Mouse (Mus musculus) lung, embryonic 16.5 days (tissue): Measurements from ENCODE around the gene Zfp953. TPM values are rescaled to one million over a fixed set of nuclear protein-coding genes. Genes with fewer than 3 reads are reported as not detected.

Experiments
- ATAC-seq: fragments of 200-750 bp; cut with Nextera tagmentation; 2 replicates; pipeline ENCODE4 v1.8.0; 2017; ENCODE audit warnings: low read depth, mild to moderate bottlenecking, moderate library complexity
- H3K27ac ChIP-seq: fragments of 300-500 bp; sonication (generic); 2 replicates; pipeline ENCODE4 v1.5.1; 2014; ENCODE audit warnings: mild to moderate bottlenecking, control low read depth, low read length
- H3K27me3 ChIP-seq: fragments of 300-500 bp; sonication (generic); 2 replicates; pipeline ENCODE4 v1.6.1; 2014; ENCODE audit warnings: low read depth, low read length, mixed read lengths; ENCODE audit not compliant: control insufficient read depth, insufficient read depth
- H3K36me3 ChIP-seq: fragments of 300-500 bp; sonication (generic); 2 replicates; pipeline ENCODE4 v1.6.1; 2014; ENCODE audit warnings: low read length; ENCODE audit not compliant: control insufficient read depth, insufficient read depth
- H3K4me1 ChIP-seq: fragments of 300-500 bp; sonication (generic); replicated peaks from 2 replicates; pipeline ENCODE4 v1.6.1; 2014; ENCODE audit warnings: low read length, mixed read lengths; ENCODE audit not compliant: control insufficient read depth, insufficient read depth
- H3K4me2 ChIP-seq: fragments of 300-500 bp; sonication (generic); 2 replicates; pipeline ENCODE4 v1.6.1; 2014; ENCODE audit warnings: low read depth, low read length, control low read depth
- H3K4me3 ChIP-seq: fragments of 300-500 bp; sonication (generic); 2 replicates; pipeline ENCODE4 v1.5.1; 2014; ENCODE audit warnings: mild to moderate bottlenecking, low read length, control low read depth
- H3K9ac ChIP-seq: fragments of 300-500 bp; sonication (generic); 2 replicates; pipeline ENCODE4 v1.6.1; 2014; ENCODE audit warnings: low read length, control low read depth
- H3K9me3 ChIP-seq: fragments of 300-500 bp; sonication (generic); 2 replicates; pipeline ENCODE4 v1.6.1; 2016; ENCODE audit warnings: low read length; ENCODE audit not compliant: control insufficient read depth
- WGBS: fragments of 180-500 bp; shearing (Covaris S2); extraction: QIAGEN DNeasy Blood & Tissue Kit; methylation state at CpG from one replicate; pipeline ENCODE4 v1.1.7; 2014; 5-methylcytosine and 5-hydroxymethylcytosine counted together
- polyA plus RNA-seq: library from polyadenylated mRNA; unstranded; fragments of >200 nt; fragmentation: Nextera tagmentation; extraction: Ambion mirVana; gene quantifications from 2 replicates; pipeline ENCODE4 v1.2.1, GENCODE M21; 2015

Gene Zfp953
- polyA plus RNA-seq, 1 experiment from 2014 or later = 1.1 TPM

DNA sequence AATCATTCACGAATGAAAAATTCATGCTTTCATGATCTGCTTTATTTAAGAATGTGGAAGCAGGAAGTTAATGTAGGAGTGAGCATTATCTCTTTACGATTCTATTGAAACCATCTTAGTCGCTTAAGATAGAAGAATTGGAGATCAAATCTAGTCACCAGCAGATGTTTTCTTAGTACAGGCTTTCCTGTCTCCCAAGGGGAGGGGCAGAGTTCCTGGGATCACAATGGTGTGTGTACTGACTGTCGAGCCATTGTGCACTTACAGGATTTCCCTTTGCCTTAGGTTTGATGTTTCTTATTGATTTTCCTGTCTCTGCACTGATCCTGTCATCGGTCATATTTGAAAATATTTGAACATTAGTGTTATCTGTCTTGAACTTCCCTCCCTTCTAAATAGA is 53.7 kb downstream of the Zfp953 start:
- 0 out of 2 replicates have a peak overlapping the region, but pooled peaks have one; percentile 25 for H3K27ac ChIP-seq
- no peaks in the 10 kb centered on the region for H3K36me3 ChIP-seq
- H3K9ac ChIP-seq = peak overlapping the region; percentile 73
- H3K4me2 ChIP-seq = peak overlapping the region; percentile 76
- H3K4me1 ChIP-seq = 0 out of 2 replicates have a peak, but pooled peaks cover 2% of the 10 kb centered on the region
- 26% methylated on average over 5 of the region's 5 CpGs for WGBS
- no peaks in the 10 kb centered on the region for H3K27me3 ChIP-seq
- peak overlapping the region; percentile 82 for H3K4me3 ChIP-seq
- ATAC-seq = peak; percentile 56
- H3K9me3 ChIP-seq = no peaks in the 10 kb centered on the region

DNA sequence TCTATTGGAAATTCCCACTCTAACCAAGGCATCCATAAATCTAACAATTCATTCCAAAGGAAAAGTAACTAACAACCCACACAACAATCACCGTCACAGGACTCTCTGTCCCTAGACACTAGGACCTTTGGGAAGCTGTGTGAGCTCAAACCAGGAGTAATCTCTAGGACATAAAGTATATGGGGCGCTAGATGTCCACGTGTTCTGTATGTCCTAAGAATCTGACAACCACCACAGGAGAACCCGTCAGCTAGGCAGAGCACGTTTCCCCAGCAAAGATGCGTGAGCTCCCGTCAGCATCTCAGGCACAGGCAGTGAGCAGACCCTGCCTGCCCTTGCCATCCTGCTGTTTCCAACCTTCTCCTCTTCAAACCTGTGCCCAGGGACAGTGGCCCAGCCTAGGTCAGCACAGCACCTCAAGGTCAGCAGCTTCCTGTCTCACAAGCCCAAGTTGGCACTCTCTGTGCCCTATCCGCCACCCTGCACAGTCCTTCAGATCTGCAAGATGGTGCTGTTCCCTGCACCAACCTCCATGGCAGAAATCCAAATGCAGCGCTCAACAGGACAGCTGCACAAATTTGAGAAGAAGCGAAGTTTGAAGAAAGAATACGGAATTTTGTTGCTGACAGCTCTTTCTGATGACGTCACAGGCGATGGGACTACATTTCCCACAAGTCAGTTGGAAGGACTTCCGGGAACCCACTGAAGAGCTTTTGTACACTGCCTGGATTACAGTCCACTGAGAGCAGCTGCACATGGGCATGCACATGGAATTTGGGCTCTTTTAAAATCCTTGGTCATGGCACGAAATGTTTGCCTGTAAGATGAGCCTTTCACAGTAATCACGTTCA is 54.4 kb downstream of the Zfp953 start, which contains the start of gene Zfp457:
Gene Zfp457, minus strand, starts transcription at position 664 of the 851 bp plus-strand sequence.
- Histone ChIP-seq H3K9ac (peak within 1 kb of the TSS; percentile 73), H3K4me1 (0 out of 2 replicates have a peak, but pooled peaks cover 2% of the 10 kb centered on the region), H3K36me3 (no peaks in the 10 kb centered on the region), H3K4me3 (peak within 1 kb of the TSS; percentile 82), H3K27ac (0 out of 2 replicates have a peak within 1 kb of the TSS, but pooled peaks have one; percentile 25), H3K9me3 (no peaks in the 10 kb centered on the region), H3K27me3 (no peaks in the 10 kb centered on the region), H3K4me2 (peak within 1 kb of the TSS; percentile 76)
- peak; percentile 99 for ATAC-seq
- WGBS = 9% methylated on average over 16 of the region's 16 CpGs

Other genes starting within 250 kb of the Zfp953 start
- gene Rslcan18, start 244.3 kb downstream of the Zfp953 start, polyA plus RNA-seq = 0.11 and 0.46 TPM in 2 replicates
- gene Zfp759, start 238.9 kb downstream of the Zfp953 start, polyA plus RNA-seq = 2.0 and 2.3 TPM in 2 replicates
- 8.5 and 9.7 TPM in 2 replicates for gene Rsl1, start 187.4 kb downstream of the Zfp953 start, polyA plus RNA-seq
- 1.8 and 2.6 TPM in 2 replicates for gene Zfp455, start 166.1 kb downstream of the Zfp953 start, polyA plus RNA-seq
- gene Zfp458, start 82.1 kb downstream of the Zfp953 start, polyA plus RNA-seq = 1.9 and 2.0 TPM in 2 replicates
- 0.75 and 0.85 TPM in 2 replicates for gene Zfp457, start 54.1 kb downstream of the Zfp953 start, polyA plus RNA-seq
- 2.3 and 2.8 TPM in 2 replicates for gene Zfp595, start 28.0 kb downstream of the Zfp953 start, polyA plus RNA-seq
- gene Gm28044, start 69 bp downstream of the Zfp953 start, polyA plus RNA-seq = 0.62 and 0.87 TPM in 2 replicates
- gene Gm28041, start 15.1 kb upstream of the Zfp953 start, polyA plus RNA-seq = 0.35 and 1.0 TPM in 2 replicates
- gene Zfp456, start 15.2 kb upstream of the Zfp953 start, polyA plus RNA-seq = 1.6 and 2.0 TPM in 2 replicates
- 8.5 and 8.7 TPM in 2 replicates for gene Zfp429, start 39.2 kb upstream of the Zfp953 start, polyA plus RNA-seq
- 1.2 and 1.3 TPM in 2 replicates for gene Zfp459, start 60.8 kb upstream of the Zfp953 start, polyA plus RNA-seq
- 10.8 and 12.0 TPM in 2 replicates for gene Zfp874a, start 91.0 kb upstream of the Zfp953 start, polyA plus RNA-seq
- gene Zfp874b, start 123.7 kb upstream of the Zfp953 start, polyA plus RNA-seq = 3.5 and 3.6 TPM in 2 replicates
- gene Zfp58, start 139.9 kb upstream of the Zfp953 start, polyA plus RNA-seq = 13.3 and 14.9 TPM in 2 replicates
- not detected in 2 replicates for gene Gm26965, start 165.5 kb upstream of the Zfp953 start, polyA plus RNA-seq
- gene Zfp87, start 165.6 kb upstream of the Zfp953 start, polyA plus RNA-seq = 20.9 and 21.9 TPM in 2 replicates
- gene Zfp748, start 193.2 kb upstream of the Zfp953 start, polyA plus RNA-seq = 13.8 and 14.5 TPM in 2 replicates
- gene Zfp729b, start 249.1 kb upstream of the Zfp953 start, polyA plus RNA-seq = 4.5 and 4.7 TPM in 2 replicates